Mouse (Mus musculus) liver, postnatal 0 days (tissue): ENCODE measurements at regions not wholly inside any gene's neighbourhood (a gene's known extent, or its start where the extent isn't known, plus 50 kb on each side); places are given as distances from the start of the nearest gene placed in this dataset.

Experiments
- CTCF ChIP-seq: sonication (generic); IDR thresholded peaks from 2 replicates; pipeline ENCODE4 v1.5.1; 2016; ENCODE audit warnings: antibody characterized with exemption, low read depth
- EP300 ChIP-seq: IDR thresholded peaks from 2 replicates; pipeline ENCODE4 v1.6.1; 2016; ENCODE audit warnings: antibody characterized with exemption, low read depth, mild to moderate bottlenecking

- TF ChIP-seq CTCF: peak; percentile 59
- TF ChIP-seq EP300: no peak
These were observed 188.8 kb downstream of the Dact1 start for GRCm38 (mm10) chr12:71498246-71499029.
